Mouse (Mus musculus) thymus, adult 2 months (tissue): ENCODE results near the gene Bmp2k. TPM values are rescaled to one million over a fixed set of nuclear protein-coding genes. Genes with fewer than 3 reads are reported as not detected.

Experiments used
- DNase-seq: peaks from one replicate; pipeline ENCODE4 v3.0.0; 2021
- H3K27ac ChIP-seq: fragments of 200-500 bp; 2 replicates; pipeline ENCODE4 v1.5.1; 2012; ENCODE audit warnings: low read length, control low read depth; ENCODE audit not compliant: control insufficient read depth, insufficient read depth
- H3K27me3 ChIP-seq: fragments of 200-500 bp; 2 replicates; pipeline ENCODE4 v1.6.1; 2012; ENCODE audit warnings: mild to moderate bottlenecking, low read length, moderate library complexity, mixed read lengths; ENCODE audit not compliant: control insufficient read depth, insufficient read depth
- H3K36me3 ChIP-seq: fragments of 200-500 bp; 2 replicates; pipeline ENCODE4 v1.6.1; 2012; ENCODE audit warnings: mild to moderate bottlenecking, low read length, moderate library complexity; ENCODE audit not compliant: control insufficient read depth, insufficient read depth
- H3K4me1 ChIP-seq: fragments of 200-500 bp; replicated peaks from 2 replicates; pipeline ENCODE4 v1.6.1; 2012; ENCODE audit warnings: low read length; ENCODE audit not compliant: control insufficient read depth, insufficient read depth
- H3K4me3 ChIP-seq: fragments of 200-500 bp; 2 replicates; pipeline ENCODE4 v1.5.1; 2012; ENCODE audit warnings: mild to moderate bottlenecking, low read length, control low read depth, moderate library complexity; ENCODE audit not compliant: control insufficient read depth, insufficient read depth
- CTCF ChIP-seq: fragments of 200-500 bp; IDR thresholded peaks from 2 replicates; pipeline ENCODE4 v1.5.1; 2012; ENCODE audit warnings: mild to moderate bottlenecking, control low read depth, low read length, moderate library complexity, borderline replicate concordance; ENCODE audit not compliant: control insufficient read depth, poor library complexity, insufficient read depth; ENCODE audit errors: extremely low read depth
- POLR2A ChIP-seq: fragments of 200-500 bp; IDR thresholded peaks from 2 replicates; pipeline ENCODE4 v1.6.1; 2012; ENCODE audit warnings: mild to moderate bottlenecking, low read length, control low read depth, moderate library complexity; ENCODE audit not compliant: control insufficient read depth, poor library complexity, insufficient read depth; ENCODE audit errors: extremely low read depth
- WGBS: fragments of 180-500 bp; shearing (Covaris S2); methylation state at CpG from one replicate; pipeline ENCODE4 v1.1.7; 2018; 5-methylcytosine and 5-hydroxymethylcytosine counted together
- polyA plus RNA-seq: library from polyadenylated mRNA; depleted of rRNA; stranded (reverse); fragments of >200 nt; gene quantifications from 2 replicates; pipeline ENCODE4 v1.2.3, GENCODE M21; 2012

Bmp2k gene
- polyA plus RNA-seq, 1 experiment, result 21.7 TPM

GRCm38 (mm10) chr5:97087030-97087630 lies 89.6 kb downstream of the Bmp2k start:
- Histone ChIP-seq H3K4me1 (no peaks in the 10 kb centered on the region), H3K27me3 (no peaks in the 10 kb centered on the region), H3K4me3 (no peak overlapping the region), H3K27ac (no peak overlapping the region), H3K36me3 (peaks cover 30% of the 10 kb centered on the region)
- 94% methylated on average over 24 of the region's 24 CpGs for WGBS
- no peak for DNase-seq
- no peak for TF ChIP-seq CTCF
- no peak for TF ChIP-seq POLR2A

GRCm38 (mm10) chr5:97087746-97088145 lies 90.3 kb downstream of the Bmp2k start:
- Histone ChIP-seq H3K36me3 (peaks cover 30% of the 10 kb centered on the region), H3K27ac (no peak overlapping the region), H3K27me3 (no peaks in the 10 kb centered on the region), H3K4me1 (no peaks in the 10 kb centered on the region), H3K4me3 (no peak overlapping the region)
- 97% methylated on average over 16 of the region's 16 CpGs for WGBS
- TF ChIP-seq POLR2A, result no peak
- TF ChIP-seq CTCF, result no peak
- no peak for DNase-seq

GRCm38 (mm10) chr5:97088231-97088630 lies 90.7 kb downstream of the Bmp2k start:
- Histone ChIP-seq H3K4me1 (no peaks in the 10 kb centered on the region), H3K36me3 (peaks cover 30% of the 10 kb centered on the region), H3K27ac (no peak overlapping the region), H3K4me3 (no peak overlapping the region), H3K27me3 (no peaks in the 10 kb centered on the region)
- no peak for TF ChIP-seq POLR2A
- TF ChIP-seq CTCF, result no peak
- 95% methylated on average over 6 of the region's 6 CpGs for WGBS
- no peak for DNase-seq

- H3K4me3 ChIP-seq, result no peak overlapping the region
- WGBS, result 99% methylated on average over 3 of the region's 3 CpGs
- no peak for DNase-seq
- TF ChIP-seq POLR2A, result no peak
- TF ChIP-seq CTCF, result no peak
- H3K36me3 ChIP-seq, result peaks cover 30% of the 10 kb centered on the region
- no peaks in the 10 kb centered on the region for H3K27me3 ChIP-seq
- no peak overlapping the region for H3K27ac ChIP-seq
- H3K4me1 ChIP-seq, result no peaks in the 10 kb centered on the region
These were observed 91.9 kb downstream of the Bmp2k start for GRCm38 (mm10) chr5:97089426-97089825.

GRCm38 (mm10) chr5:97090034-97090784 lies 92.7 kb downstream of the Bmp2k start:
- Histone ChIP-seq H3K36me3 (peaks cover 30% of the 10 kb centered on the region), H3K27ac (no peak overlapping the region)
- 90% methylated on average over 6 of the region's 6 CpGs for WGBS

GRCm38 (mm10) chr5:97092970-97093369 lies 95.5 kb downstream of the Bmp2k start:
- no peaks in the 10 kb centered on the region for H3K4me1 ChIP-seq
- DNase-seq, result no peak
- TF ChIP-seq CTCF (no peak), POLR2A (no peak)
- no peak overlapping the region for H3K27ac ChIP-seq
- peaks cover 11% of the 10 kb centered on the region for H3K36me3 ChIP-seq
- WGBS, result 97% methylated on average over 8 of the region's 8 CpGs
- H3K27me3 ChIP-seq, result no peaks in the 10 kb centered on the region
- no peak overlapping the region for H3K4me3 ChIP-seq

More at GRCm38 (mm10) chr5:97090034-97090784, 92.7 kb downstream of the Bmp2k start:
- H3K4me3 ChIP-seq, result no peak overlapping the region
- DNase-seq, result no peak
- no peak for TF ChIP-seq CTCF
- TF ChIP-seq POLR2A, result no peak
- no peaks in the 10 kb centered on the region for H3K27me3 ChIP-seq
- H3K4me1 ChIP-seq, result no peaks in the 10 kb centered on the region
